Mouse (Mus musculus): ENCODE results near the gene Sec22b. TPM values are rescaled to one million over a fixed set of nuclear protein-coding genes. Genes with fewer than 3 reads are reported as not detected.

Gene Sec22b
- polyA plus RNA-seq, 1 experiment from 2014 or later, result 103 TPM

DNA sequence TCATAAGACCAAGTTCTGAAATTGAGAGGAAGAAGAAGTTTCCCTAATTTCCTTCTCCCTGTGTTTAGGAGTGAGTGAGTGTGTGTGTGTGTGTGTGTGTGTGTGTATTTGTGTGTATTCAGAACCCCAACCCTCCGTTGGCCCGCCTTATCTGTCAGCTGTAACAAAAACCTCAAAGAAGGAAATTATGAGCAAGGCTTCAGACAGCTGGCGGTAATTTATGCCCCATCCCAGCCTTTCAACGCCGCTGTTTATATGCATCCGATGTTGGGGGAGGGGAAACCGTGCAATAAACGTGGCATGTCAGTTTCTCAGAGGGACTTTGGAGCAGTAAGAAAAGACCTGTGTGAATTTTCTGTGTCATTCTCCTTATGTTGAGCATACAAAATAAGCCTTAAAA lies 24.7 kb upstream of the Sec22b start:
- no peaks in the 10 kb centered on the region for H3K4me1 ChIP-seq (replicated peaks)
- H3K4me2 ChIP-seq (replicated peaks), result no peak overlapping the region
- no peak overlapping the region for H3K4me3 ChIP-seq (replicated peaks)
- no peak for ATAC-seq
- H3K36me3 ChIP-seq, result no peaks in the 10 kb centered on the region
- no peaks in the 10 kb centered on the region for H3K9me3 ChIP-seq
- WGBS, result 42% methylated on average over 8 of the region's 8 CpGs
- H3K27me3 ChIP-seq, result no peaks in the 10 kb centered on the region
- no peak overlapping the region for H3K9ac ChIP-seq (replicated peaks)
- no peak overlapping the region for H3K27ac ChIP-seq

DNA sequence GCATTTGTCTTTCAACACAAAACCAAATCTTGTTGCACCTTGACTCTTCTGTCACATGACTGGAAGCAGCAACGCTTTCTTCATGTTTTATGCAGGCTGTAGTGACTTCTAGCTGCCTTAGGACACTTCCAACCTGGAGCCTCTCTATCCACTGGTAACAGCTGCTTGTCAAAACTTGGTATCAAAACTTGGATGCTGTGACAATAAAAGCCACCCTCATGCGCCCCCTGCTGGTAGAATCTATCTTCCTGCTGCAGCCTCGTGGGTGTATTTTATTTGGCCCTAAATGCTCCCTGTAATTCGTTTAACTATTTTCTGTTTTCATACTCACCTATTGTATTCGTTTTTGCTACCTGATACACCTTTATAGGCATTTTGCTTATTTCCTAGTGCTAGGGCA lies 21.8 kb upstream of the Sec22b start:
- Histone ChIP-seq H3K9me3 (no peaks in the 10 kb centered on the region), H3K4me3 (replicated peaks) (no peak overlapping the region), H3K9ac (replicated peaks) (no peak overlapping the region), H3K27ac (no peak overlapping the region), H3K4me2 (replicated peaks) (no peak overlapping the region), H3K27me3 (no peaks in the 10 kb centered on the region), H3K36me3 (no peaks in the 10 kb centered on the region), H3K4me1 (replicated peaks) (no peaks in the 10 kb centered on the region)
- WGBS, result 18% methylated on average over 5 of the region's 5 CpGs
- no peak for ATAC-seq

DNA sequence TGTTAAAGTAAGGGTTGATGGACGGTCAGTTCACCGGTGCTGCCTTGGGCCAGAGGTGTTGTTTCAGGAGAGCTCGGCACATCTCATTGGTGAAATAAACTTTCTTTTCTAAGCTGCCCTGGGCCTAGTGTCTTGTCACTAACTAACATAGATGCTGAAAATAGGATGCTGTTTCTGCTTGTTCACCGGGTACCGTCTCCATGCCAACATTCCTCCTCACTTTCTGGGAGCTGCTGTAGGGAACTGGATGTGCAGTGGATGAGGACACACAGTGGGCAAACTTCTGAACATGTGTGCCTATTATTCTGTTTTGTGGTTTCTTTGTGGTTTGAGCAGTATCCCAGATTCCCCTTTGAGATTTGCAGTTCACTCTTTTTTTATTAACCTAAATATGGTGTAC lies 19.4 kb upstream of the Sec22b start:
- Histone ChIP-seq H3K4me3 (replicated peaks) (no peak overlapping the region), H3K27ac (no peak overlapping the region), H3K27me3 (no peaks in the 10 kb centered on the region), H3K36me3 (no peaks in the 10 kb centered on the region), H3K4me1 (replicated peaks) (no peaks in the 10 kb centered on the region), H3K9me3 (no peaks in the 10 kb centered on the region), H3K9ac (replicated peaks) (no peak overlapping the region), H3K4me2 (replicated peaks) (no peak overlapping the region)
- no peak for ATAC-seq
- 95% methylated on average over 5 of the region's 5 CpGs for WGBS

- no peaks in the 10 kb centered on the region for H3K9me3 ChIP-seq
- peak overlapping the region; percentile 64 for H3K4me3 ChIP-seq (replicated peaks)
- H3K27me3 ChIP-seq, result peaks cover 34% of the 10 kb centered on the region
- H3K4me2 ChIP-seq (replicated peaks), result peak overlapping the region; percentile 87
- peak overlapping the region; percentile 74; the same call in 1 of the 2 replicates for H3K27ac ChIP-seq
- 64% methylated on average over 5 of the region's 5 CpGs for WGBS
- H3K9ac ChIP-seq (replicated peaks), result peak overlapping the region; percentile 84
- no peaks in the 10 kb centered on the region for H3K36me3 ChIP-seq
- peak; percentile 53 for ATAC-seq
- H3K4me1 ChIP-seq (replicated peaks), result peaks cover 11% of the 10 kb centered on the region
These were observed 13.2 kb upstream of the Sec22b start for GRCm38 (mm10) chr3:97887785-97888167.

- Histone ChIP-seq H3K27me3 (peaks cover 37% of the 10 kb centered on the region), H3K4me2 (replicated peaks) (peak within 1 kb of the TSS; percentile 87), H3K36me3 (no peaks in the 10 kb centered on the region), H3K27ac (peak within 1 kb of the TSS; percentile 74), H3K4me3 (replicated peaks) (peak within 1 kb of the TSS; percentile 64), H3K4me1 (replicated peaks) (peaks cover 11% of the 10 kb centered on the region), H3K9ac (replicated peaks) (peak within 1 kb of the TSS; percentile 84), H3K9me3 (no peaks in the 10 kb centered on the region)
- WGBS, result under 1% methylated on average over 44 of the region's 44 CpGs
- peak; percentile 83 for ATAC-seq
These were observed 12.7 kb upstream of the Sec22b start, which contains the start of gene Pde4dip for GRCm38 (mm10) chr3:97888168-97888901. Gene Pde4dip, minus strand, starts transcription at chr3:97888707.

DNA sequence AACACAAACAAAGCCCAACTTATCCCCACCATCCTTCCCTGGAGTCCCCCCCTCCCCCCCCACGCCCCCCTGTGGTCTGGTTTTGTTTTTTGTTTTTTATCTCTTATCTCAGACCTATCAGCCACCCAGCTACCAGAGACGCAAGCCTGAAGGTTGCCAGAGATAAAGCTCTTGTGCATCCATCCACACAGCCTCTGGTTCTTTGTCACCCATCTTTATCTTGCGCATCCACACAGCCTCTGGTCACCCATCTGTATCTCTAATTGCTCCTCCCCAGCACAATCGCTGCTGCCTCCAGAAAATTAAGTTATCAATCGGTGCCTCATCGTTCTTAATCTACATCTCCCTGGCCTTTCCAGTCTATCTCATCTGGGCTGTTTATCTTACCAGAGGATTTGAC lies 10.8 kb upstream of the Sec22b start:
- Histone ChIP-seq H3K4me1 (replicated peaks) (peaks cover 11% of the 10 kb centered on the region), H3K4me2 (replicated peaks) (no peak overlapping the region), H3K4me3 (replicated peaks) (no peak overlapping the region), H3K9me3 (no peaks in the 10 kb centered on the region), H3K9ac (replicated peaks) (no peak overlapping the region), H3K36me3 (no peaks in the 10 kb centered on the region), H3K27ac (no peak overlapping the region), H3K27me3 (peaks cover 37% of the 10 kb centered on the region)
- no peak for ATAC-seq
- 70% methylated on average over 6 of the region's 6 CpGs for WGBS

- Histone ChIP-seq H3K4me3 (replicated peaks) (no peak overlapping the region), H3K36me3 (no peaks in the 10 kb centered on the region), H3K4me1 (replicated peaks) (no peaks in the 10 kb centered on the region), H3K27ac (no peak overlapping the region), H3K9me3 (no peaks in the 10 kb centered on the region), H3K9ac (replicated peaks) (no peak overlapping the region), H3K4me2 (replicated peaks) (no peak overlapping the region), H3K27me3 (peaks cover 19% of the 10 kb centered on the region)
- ATAC-seq, result no peak
- 48% methylated on average over 6 of the region's 6 CpGs for WGBS
These were observed 6.3 kb upstream of the Sec22b start for GRCm38 (mm10) chr3:97894695-97895094.

DNA sequence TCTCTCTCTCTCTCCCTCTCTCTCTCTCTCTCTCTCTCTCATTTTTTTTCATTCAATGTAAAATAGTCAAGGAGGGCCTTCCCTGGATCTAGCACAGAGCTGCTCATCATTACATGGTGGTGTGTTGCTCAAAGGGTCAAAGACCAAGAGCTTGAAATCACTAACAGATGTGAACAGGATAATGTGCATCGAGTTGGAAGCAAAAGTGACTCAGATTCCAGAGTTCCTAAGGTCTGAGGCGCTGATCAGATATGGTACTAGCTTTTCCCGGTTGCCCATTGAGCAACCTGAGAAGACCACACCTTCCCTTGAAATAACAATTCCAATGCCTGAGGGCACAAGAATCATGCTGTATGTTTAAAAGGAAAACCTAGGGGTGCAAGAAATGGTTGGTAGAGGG lies 2.6 kb upstream of the Sec22b start:
- Histone ChIP-seq H3K4me2 (replicated peaks) (no peak overlapping the region), H3K4me3 (replicated peaks) (no peak overlapping the region), H3K27ac (no peak overlapping the region), H3K27me3 (no peaks in the 10 kb centered on the region; the same call in 1 of the 2 replicates), H3K9ac (replicated peaks) (no peak overlapping the region), H3K4me1 (replicated peaks) (peaks cover 21% of the 10 kb centered on the region), H3K9me3 (no peaks in the 10 kb centered on the region), H3K36me3 (no peaks in the 10 kb centered on the region)
- 76% methylated on average over 3 of the region's 3 CpGs for WGBS
- no peak for ATAC-seq

- peaks cover 28% of the 10 kb centered on the region for H3K4me1 ChIP-seq (replicated peaks)
- peak overlapping the region; percentile 89 for H3K4me3 ChIP-seq (replicated peaks)
- 18% methylated on average over 5 of the region's 5 CpGs for WGBS
- no peaks in the 10 kb centered on the region for H3K9me3 ChIP-seq
- no peaks in the 10 kb centered on the region for H3K36me3 ChIP-seq
- H3K9ac ChIP-seq (replicated peaks), result peak overlapping the region; percentile 93
- no peaks in the 10 kb centered on the region for H3K27me3 ChIP-seq
- ATAC-seq, result no peak
- H3K4me2 ChIP-seq (replicated peaks), result peak overlapping the region; percentile 80
- no peak overlapping the region for H3K27ac ChIP-seq
These were observed 596 bp downstream of the Sec22b start for GRCm38 (mm10) chr3:97901586-97901985.

DNA sequence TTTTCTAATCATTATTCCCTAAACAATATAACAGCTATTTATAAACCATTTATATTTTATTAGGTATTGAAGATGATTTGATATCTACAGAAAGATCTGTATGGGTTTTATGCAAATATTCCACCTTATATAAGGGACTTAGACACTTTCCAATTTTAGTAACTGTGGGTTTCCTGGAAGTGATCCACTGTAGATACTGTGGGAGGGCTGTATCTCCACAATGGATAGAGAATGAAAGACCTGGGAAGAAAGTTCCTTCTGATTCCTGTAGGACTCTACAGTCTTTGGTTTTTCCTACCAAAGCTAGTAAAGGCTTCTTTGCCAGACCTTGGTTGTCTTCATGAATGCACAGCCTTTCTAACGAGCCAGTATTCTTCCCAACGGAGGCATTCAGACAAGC lies 8.7 kb downstream of the Sec22b start:
- no peak overlapping the region for H3K4me2 ChIP-seq (replicated peaks)
- WGBS, result 71% methylated on average over 2 of the region's 2 CpGs
- no peaks in the 10 kb centered on the region for H3K4me1 ChIP-seq (replicated peaks)
- no peaks in the 10 kb centered on the region for H3K9me3 ChIP-seq
- H3K4me3 ChIP-seq (replicated peaks), result no peak overlapping the region
- no peak overlapping the region for H3K9ac ChIP-seq (replicated peaks)
- ATAC-seq, result no peak
- no peak overlapping the region for H3K27ac ChIP-seq
- peaks cover 18% of the 10 kb centered on the region; the same call in 1 of the 2 replicates for H3K36me3 ChIP-seq
- no peaks in the 10 kb centered on the region for H3K27me3 ChIP-seq

DNA sequence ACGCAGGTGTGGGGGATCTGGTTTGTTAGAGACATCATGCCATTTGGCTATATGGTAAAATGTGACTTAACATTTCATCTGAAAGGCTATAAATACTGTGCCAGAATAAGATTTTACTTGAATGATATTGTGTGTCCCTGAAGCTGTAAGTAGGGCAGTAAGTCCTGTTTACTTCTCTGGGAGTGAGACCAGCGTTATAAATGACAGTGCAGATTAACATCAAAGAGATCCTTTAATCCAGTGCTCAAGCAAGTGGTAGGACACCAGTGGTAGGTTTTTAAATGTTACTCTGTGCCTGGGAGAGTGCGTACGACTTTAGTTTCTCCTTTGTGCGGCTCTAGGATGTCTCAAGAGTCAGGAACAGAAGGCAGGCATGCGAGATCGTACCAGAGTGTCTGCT lies 10.1 kb downstream of the Sec22b start:
- no peak overlapping the region for H3K4me3 ChIP-seq (replicated peaks)
- peaks cover 25% of the 10 kb centered on the region; the same call in 1 of the 2 replicates for H3K36me3 ChIP-seq
- no peak for ATAC-seq
- no peak overlapping the region for H3K4me2 ChIP-seq (replicated peaks)
- no peaks in the 10 kb centered on the region for H3K4me1 ChIP-seq (replicated peaks)
- no peak overlapping the region for H3K27ac ChIP-seq
- H3K27me3 ChIP-seq, result no peaks in the 10 kb centered on the region
- H3K9ac ChIP-seq (replicated peaks), result no peak overlapping the region
- WGBS, result 84% methylated on average over 7 of the region's 7 CpGs
- no peaks in the 10 kb centered on the region for H3K9me3 ChIP-seq

- ATAC-seq, result no peak
- WGBS, result 80% methylated on average over 4 of the region's 4 CpGs
- no peaks in the 10 kb centered on the region for H3K27me3 ChIP-seq
- H3K4me1 ChIP-seq (replicated peaks), result no peaks in the 10 kb centered on the region
- H3K27ac ChIP-seq, result no peak overlapping the region
- no peak overlapping the region for H3K4me2 ChIP-seq (replicated peaks)
- no peak overlapping the region for H3K9ac ChIP-seq (replicated peaks)
- H3K9me3 ChIP-seq, result no peaks in the 10 kb centered on the region
- H3K4me3 ChIP-seq (replicated peaks), result no peak overlapping the region
- H3K36me3 ChIP-seq, result peaks cover 32% of the 10 kb centered on the region
These were observed 14.1 kb downstream of the Sec22b start for GRCm38 (mm10) chr3:97915081-97915480.

All from midbrain, embryonic 13.5 days (tissue).